Mouse (Mus musculus): ENCODE results near the gene B3gat3.
A peak's percentile ranks its signal among the peaks of the same experiment; 100 is the strongest.

The B3gat3 gene

DNA sequence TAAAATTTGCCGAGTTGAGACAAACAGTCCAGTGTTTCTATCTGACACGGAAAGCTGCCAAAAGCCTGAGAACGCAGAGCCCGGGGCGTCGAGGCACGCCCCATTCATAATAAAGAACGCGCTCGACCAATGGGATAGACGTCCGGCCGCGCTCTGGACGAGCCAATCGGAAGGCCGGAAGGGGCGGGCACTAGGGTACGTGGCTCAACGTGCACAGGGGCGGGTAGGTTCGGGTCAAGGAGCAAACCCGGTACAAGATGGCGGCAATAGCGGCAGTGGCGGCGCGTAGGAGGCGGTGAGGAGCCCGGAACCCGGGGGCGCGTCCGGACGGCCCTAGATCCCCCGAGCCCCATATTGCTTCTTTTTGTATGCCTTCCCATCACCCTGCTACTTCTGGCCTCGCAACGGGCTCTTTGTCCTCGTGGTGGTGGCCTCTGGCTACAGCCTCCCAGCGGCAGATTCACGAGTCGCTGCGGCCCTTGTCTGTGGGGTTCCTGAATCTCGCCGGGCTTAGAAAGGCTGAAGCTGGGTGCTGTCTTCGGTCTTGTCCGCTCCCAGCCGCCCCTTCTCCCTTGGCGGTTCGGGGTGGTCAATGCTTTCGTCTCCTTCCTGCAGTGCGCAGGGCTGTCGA lies 22.2 kb upstream of the B3gat3 start, which contains the start of gene Ganab:
Ganab (plus strand) TSS at position 207 of the 631 bp plus-strand sequence.
- peak; percentile 98 for DNase-seq (ENCODE audit: low spot score in 2 of 2)

GRCm38 (mm10) chr19:8898576-8898975 lies 21.6 kb upstream of the B3gat3 start:
- DNase-seq (ENCODE audit: low spot score in 2 of 2) = no peak

GRCm38 (mm10) chr19:8899079-8899478 lies 21.1 kb upstream of the B3gat3 start:
- no peak for DNase-seq (ENCODE audit: low spot score in 2 of 2)

- no peak for DNase-seq (ENCODE audit: low spot score in 2 of 2)
Observed at GRCm38 (mm10) chr19:8903412-8903811, 16.8 kb upstream of the B3gat3 start.

DNA sequence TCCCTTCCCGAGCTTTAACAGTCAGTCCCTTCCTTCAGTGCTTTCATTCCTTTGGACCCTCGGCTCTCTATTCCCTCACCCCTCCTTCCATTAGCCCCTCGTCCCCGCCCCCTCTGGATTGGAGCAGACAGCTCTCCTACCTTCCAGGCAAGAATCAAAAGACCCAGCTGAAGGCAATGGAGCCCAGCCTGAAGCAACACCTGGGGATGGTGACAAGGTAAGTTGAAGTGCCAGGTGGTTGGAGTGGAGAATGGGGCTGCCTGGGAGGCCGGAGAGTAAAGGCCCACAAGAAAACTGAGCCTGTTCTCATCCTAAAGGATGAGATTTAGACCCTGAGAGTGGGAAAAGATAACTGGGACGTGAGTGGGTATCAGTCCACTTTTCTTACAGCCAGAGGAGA lies 11.6 kb upstream of the B3gat3 start:
- DNase-seq (ENCODE audit: low spot score in 2 of 2) = no peak

- no peak for DNase-seq (ENCODE audit: low spot score in 2 of 2)
Observed at GRCm38 (mm10) chr19:8911810-8912209, 8.4 kb upstream of the B3gat3 start.

DNA sequence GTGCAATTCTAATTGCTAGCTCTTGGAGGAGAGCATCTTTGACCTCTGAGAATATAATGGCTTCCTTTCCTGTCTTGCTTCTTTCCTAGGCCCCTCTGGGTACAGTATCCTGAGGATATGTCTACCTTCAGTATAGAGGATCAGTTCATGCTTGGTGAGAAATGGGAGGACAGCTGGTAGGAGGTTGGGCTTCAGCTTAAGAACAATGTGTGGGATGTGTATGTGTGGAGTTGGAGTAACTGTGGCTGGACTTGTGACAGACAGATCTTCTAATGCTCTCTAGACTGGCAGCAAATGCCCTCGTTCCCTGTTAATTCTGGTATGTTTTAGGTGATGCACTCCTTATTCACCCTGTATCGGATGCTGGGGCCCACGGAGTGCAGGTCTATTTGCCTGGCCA lies 6.0 kb upstream of the B3gat3 start:
- no peak for DNase-seq (ENCODE audit: low spot score in 2 of 2)

- DNase-seq (ENCODE audit: low spot score in 2 of 2) = no peak
Observed at GRCm38 (mm10) chr19:8919000-8919399, 1.2 kb upstream of the B3gat3 start.

DNA sequence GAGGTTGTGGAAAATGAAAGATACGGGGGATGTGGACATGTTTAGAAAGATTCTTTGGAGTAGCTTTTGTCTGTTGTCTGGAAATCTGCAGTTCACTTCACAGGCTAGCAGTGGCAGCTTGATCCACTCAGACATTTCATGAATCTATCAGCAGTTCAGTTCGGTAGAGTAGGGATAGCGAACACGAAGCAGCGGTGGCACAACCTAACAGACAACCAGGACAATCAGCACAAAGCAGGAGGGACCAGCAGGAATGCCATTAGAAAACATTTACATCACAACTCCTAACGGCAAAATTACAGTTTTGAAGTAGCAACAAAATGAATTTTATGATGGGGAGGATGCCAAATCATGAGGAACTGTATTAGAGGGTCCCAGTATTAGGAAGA lies 496 bp upstream of the B3gat3 start:
- no peak for DNase-seq (ENCODE audit: low spot score in 2 of 2)

GRCm38 (mm10) chr19:8920836-8921291 lies 690 bp downstream of the B3gat3 start:
- DNase-seq (ENCODE audit: low spot score in 2 of 2) = no peak

GRCm38 (mm10) chr19:8921741-8922140 lies 1.6 kb downstream of the B3gat3 start:
- no peak for DNase-seq (ENCODE audit: low spot score in 2 of 2)

DNA sequence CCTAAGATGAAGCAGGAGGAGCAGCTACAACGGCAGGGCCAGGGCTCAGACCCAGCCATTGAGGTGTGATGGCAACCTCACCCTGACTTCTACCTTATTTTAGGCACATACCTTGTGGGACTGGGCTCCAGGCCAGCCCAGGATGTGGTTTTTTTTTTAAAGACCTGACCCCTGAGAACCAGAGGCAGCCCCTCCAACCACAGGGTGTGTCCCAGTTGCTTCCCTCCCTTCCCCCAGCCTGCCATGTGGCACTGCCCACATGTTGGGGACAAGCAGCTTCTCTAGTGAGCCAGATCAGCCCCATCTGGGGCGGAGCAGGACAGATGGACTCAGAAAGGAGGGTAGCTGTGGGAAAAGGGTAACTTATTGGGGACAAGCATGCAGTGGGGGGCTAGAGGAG lies 6.6 kb downstream of the B3gat3 start:
- no peak for DNase-seq (ENCODE audit: low spot score in 2 of 2)

- no peak for DNase-seq (ENCODE audit: low spot score in 2 of 2)
Observed at GRCm38 (mm10) chr19:8927891-8928525, 7.8 kb downstream of the B3gat3 start.

DNA sequence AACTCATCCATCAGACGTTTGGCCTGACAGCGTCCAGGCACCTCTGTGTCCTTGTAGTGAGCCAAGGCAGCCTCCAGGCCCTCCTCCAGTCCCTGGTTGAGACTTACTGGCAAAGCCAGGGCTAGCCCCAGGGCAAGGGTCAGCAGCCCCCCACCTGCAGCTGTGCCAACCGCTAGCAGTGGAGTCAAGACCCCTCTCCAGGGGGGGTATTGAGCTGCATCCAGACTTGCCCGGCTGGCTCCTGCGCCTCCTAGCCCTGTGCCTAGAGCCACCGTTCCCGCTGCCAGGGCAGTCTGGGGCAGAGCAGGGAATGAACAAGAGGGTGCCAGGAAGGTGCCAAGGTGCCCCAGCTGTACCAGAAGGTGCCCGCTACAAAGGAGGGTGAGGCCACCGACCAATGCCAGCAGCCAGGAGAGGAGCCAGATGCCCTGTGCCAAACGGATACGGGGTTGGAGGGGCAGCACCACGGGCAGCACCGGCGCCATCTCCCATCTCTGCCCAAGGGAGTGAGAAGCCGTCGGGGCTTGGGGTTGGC lies 8.6 kb downstream of the B3gat3 start:
- no peak for DNase-seq (ENCODE audit: low spot score in 2 of 2)

GRCm38 (mm10) chr19:8929224-8930088 lies 9.3 kb downstream of the B3gat3 start, which contains the start of the genes Rom1 and Eml3:
TSS of gene Rom1 (minus strand) at chr19:8929356.
TSS of gene Eml3 (plus strand) at chr19:8929552.
- DNase-seq (ENCODE audit: low spot score in 2 of 2) = peak; percentile 73 to 75

DNA sequence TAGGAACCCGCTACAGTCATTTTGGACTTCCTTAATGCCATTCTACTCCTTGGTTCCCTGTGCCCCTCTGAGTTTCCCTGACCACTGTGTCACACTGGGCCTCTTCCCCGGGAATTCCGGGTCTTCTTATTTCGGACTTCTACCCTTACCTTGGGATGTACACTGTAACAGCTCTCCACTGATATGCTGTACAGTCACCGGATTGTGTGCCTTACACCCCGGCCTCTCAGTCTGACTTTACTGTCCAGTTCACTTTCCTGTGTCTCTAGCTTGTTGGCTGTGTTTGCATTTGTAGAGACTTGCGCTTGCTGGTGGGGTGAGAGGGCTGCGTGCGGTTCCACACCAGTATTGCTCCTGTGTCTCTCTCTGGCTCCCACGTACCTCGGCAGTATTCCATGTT lies 9.9 kb downstream of the B3gat3 start:
- DNase-seq (ENCODE audit: low spot score in 2 of 2) = no peak

DNA sequence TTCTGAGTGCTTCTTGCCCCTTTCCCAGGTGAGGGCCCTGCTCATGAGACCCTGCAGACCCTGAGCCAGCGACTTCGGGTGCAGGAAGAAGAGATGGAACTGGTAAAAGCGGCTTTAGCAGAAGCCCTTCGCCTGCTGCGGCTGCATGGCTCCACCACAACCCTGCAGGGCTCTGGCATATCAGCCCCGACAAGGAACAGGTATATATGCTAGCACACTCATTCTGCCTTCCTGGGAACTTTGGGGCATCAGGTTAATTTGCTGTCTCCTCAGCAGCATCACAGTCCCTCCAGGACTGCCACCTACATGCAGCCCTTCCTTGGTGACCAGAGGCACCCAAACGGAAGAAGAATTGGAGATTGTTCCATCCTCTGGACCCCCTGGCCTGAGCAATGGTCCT lies 10.6 kb downstream of the B3gat3 start:
- no peak for DNase-seq (ENCODE audit: low spot score in 2 of 2)

GRCm38 (mm10) chr19:8936736-8937135 lies 16.6 kb downstream of the B3gat3 start:
- DNase-seq (ENCODE audit: low spot score in 2 of 2) = no peak

GRCm38 (mm10) chr19:8940526-8941133 lies 20.5 kb downstream of the B3gat3 start:
- peak in 1 of 2 experiments; percentile 29 for DNase-seq (ENCODE audit: low spot score in 2 of 2)

- DNase-seq (ENCODE audit: low spot score in 2 of 2) = no peak
Observed at GRCm38 (mm10) chr19:8941136-8941514, 21.0 kb downstream of the B3gat3 start.

DNA sequence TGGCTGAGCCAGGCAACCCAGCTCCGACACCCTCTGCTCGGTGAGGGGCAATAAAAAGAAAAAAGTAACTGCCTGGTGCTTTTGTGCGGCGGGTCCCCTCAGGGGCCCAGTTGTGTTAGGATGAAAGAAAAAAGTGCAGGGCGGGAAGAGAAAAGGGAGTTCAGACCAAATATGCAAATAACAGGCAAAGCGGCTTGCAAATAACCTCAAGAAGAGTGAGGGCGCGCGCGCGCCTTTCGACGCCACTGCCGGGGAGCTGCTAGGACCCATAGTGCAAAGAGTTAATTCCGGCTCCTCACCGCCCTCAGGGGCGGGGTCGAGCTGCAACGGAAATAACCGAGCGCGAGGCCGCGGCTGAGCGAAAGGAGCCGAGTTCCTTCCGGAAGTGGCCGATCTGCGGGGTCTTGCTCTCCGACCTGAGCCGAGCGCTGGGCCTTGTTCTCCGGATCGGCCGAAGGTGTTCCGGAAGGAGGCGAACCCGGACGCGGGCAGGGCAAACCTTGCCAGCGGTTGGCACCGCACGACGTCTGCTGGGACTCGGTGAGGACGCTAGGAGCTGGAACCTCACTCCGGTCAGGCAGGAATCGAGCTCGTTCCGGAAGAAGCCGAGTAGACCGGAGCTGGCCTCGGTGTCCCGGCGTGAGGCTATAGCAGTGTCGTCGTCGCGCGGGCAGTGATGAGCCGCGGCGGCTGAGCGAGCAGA lies 21.5 kb downstream of the B3gat3 start, which contains the start of gene Mta2:
Mta2 (plus strand) TSS at position 361 of the 703 bp plus-strand sequence.
- DNase-seq (ENCODE audit: low spot score in 2 of 2) = peak; percentile 96 to 98

Data from right cerebral cortex, postnatal 10 days (tissue).